In genomic region chr5:103442269-103442688, GRCm38 (mm10) we compare ENCODE assay signal across 16 mouse cellular contexts. TPM values are rescaled to one million over a fixed set of nuclear protein-coding genes. Genes with fewer than 3 reads are reported as not detected.
DNase-seq lines count a peak whose midpoint lies in the region; ATAC-seq lines count a peak whose summit lies in the region.
"Had no signal": no experiment of that assay in that cellular context is flagged by ENCODE, and none has a peak within 500 bp of the region (broad histone marks: within the 10 kb centered on the region; RNA-seq: fewer than 3 reads in every experiment).

No protein-coding gene starts in this region.

- H3K4me3 ChIP-seq in neural tube, embryonic 11.5 days (ENCODE audit: low read depth, low read length), result no peak overlapping the region
- H3K4me3 ChIP-seq: erythroblast, embryonic 14.5 days had no signal

- no peaks in the 10 kb centered on the region for H3K4me1 ChIP-seq in neural tube, embryonic 11.5 days (ENCODE audit: control insufficient read depth, insufficient read depth, low read length)

- H3K4me2 ChIP-seq in neural tube, embryonic 11.5 days (ENCODE audit: low read depth), result no peak overlapping the region

- H3K27me3 ChIP-seq in neural tube, embryonic 11.5 days (ENCODE audit: control insufficient read depth, insufficient read depth, low read length), result no peaks in the 10 kb centered on the region

- H3K36me3 ChIP-seq in neural tube, embryonic 11.5 days (ENCODE audit: control insufficient read depth, insufficient read depth, low read length), result no peaks in the 10 kb centered on the region

- no peaks in the 10 kb centered on the region for H3K9me3 ChIP-seq in neural tube, embryonic 11.5 days (ENCODE audit: control insufficient read depth, low read length)

- intact Hi-C loops in heart, postnatal 10 days (cut with DNase I), result no loop called here

- H3K9ac ChIP-seq in neural tube, embryonic 11.5 days (ENCODE audit: low read length), result no peak overlapping the region

- no peak for ATAC-seq in neural tube, embryonic 11.5 days (ENCODE audit: insufficient read depth, low FRiP score, low TSS enrichment)

- 69% methylated on average over 4 of the region's 4 CpGs for WGBS in neural tube, embryonic 11.5 days

- H3K27ac ChIP-seq in neural tube, embryonic 11.5 days (ENCODE audit: low read depth, low read length), result 0 out of 2 replicates have a peak overlapping the region, but pooled peaks have one; percentile 35

- peak; percentile 83 for DNase-seq in heart, adult 11 months
- DNase-seq in heart, postnatal 10 days, result no peak
- DNase-seq in neural tube, embryonic 11.5 days (ENCODE audit: low spot score), result no peak
- no peak for DNase-seq in neural tube, embryonic 10.5 days (ENCODE audit: extremely low spot score, low spot score)
- peak; percentile 8 for DNase-seq in T-cell, adult 2 months (ENCODE audit: low spot score)
- peak; percentile 23 for DNase-seq in naive thymus-derived CD4-positive, alpha-beta T cell, adult 2 months (ENCODE audit: low read depth)
- no peak for DNase-seq in ovary, postnatal 14 days (ENCODE audit: low spot score)
- DNase-seq: adrenal gland, postnatal 10 days; cerebellum, adult 11 months; cerebellum, postnatal 25 days; gastrocnemius, postnatal 14 days; kidney, adult 9 months; left cerebral cortex, postnatal 4 days; lung, adult 18-20 months; right cerebral cortex, postnatal 4 days had no signal

RNA-seq across cellular contexts. Expression of gene Ptpn13, which starts 17.3 kb away (rescaled TPM):
- 1 to 10 TPM; 9.8 TPM for total RNA-seq in heart, postnatal 10 days (2021)
- polyA plus RNA-seq in neural tube, embryonic 11.5 days (2014; fragmentation: Nextera tagmentation; extraction: Ambion mirVana), result 15.1 and 16.4 TPM in 2 replicates

Comparison
In these comparisons a context has a peak if more than half of its experiments do, and no peak if none do; other contexts are left out.
1. DNase-seq: peak in heart, adult 11 months (single experiment), T-cell, adult 2 months (single experiment) and naive thymus-derived CD4-positive, alpha-beta T cell, adult 2 months (single experiment); none in heart, postnatal 10 days (0 of 2), neural tube, embryonic 11.5 days (single experiment), neural tube, embryonic 10.5 days (single experiment) and ovary, postnatal 14 days (single experiment).